Mouse (Mus musculus) spleen, adult 2 months (tissue): ENCODE data around the gene Mtcl1.

ENCODE experiments used
- CTCF ChIP-seq: fragments of 200-500 bp; IDR thresholded peaks from 2 replicates; pipeline ENCODE4 v1.5.1; 2011; ENCODE audit warnings: mild to moderate bottlenecking, inconsistent platforms; ENCODE audit not compliant: insufficient read depth, insufficient read length, insufficient replicate concordance; ENCODE audit errors: extremely low read depth
- POLR2A ChIP-seq: fragments of 200-500 bp; IDR thresholded peaks from 2 replicates; pipeline ENCODE4 v1.6.1; 2011; ENCODE audit warnings: low read depth, low read length, inconsistent platforms

- no peak for TF ChIP-seq CTCF
- TF ChIP-seq POLR2A = no peak
Measured at GRCm38 (mm10) chr17:66368127-66368526, 81.4 kb downstream of the Mtcl1 start.
